Mouse (Mus musculus) C2C12 (cell line): ENCODE data around the gene Loxl3.

Source experiments
- CEBPB ChIP-seq: IDR thresholded peaks from one replicate; pipeline ENCODE4 v1.6.1; 2011; ENCODE audit warnings: low read depth, mild to moderate bottlenecking, control low read depth, moderate library complexity
- CTCF ChIP-seq: IDR thresholded peaks from one replicate; pipeline ENCODE4 v1.5.1; 2011; ENCODE audit not compliant: control insufficient read depth, insufficient read depth, insufficient read length
- FOSL1 ChIP-seq: IDR thresholded peaks from one replicate; pipeline ENCODE4 v1.8.0; 2011; ENCODE audit warnings: mild to moderate bottlenecking, low read length; ENCODE audit not compliant: poor library complexity, insufficient read depth, severe bottlenecking
- MAX ChIP-seq: IDR thresholded peaks from one replicate; pipeline ENCODE4 v1.6.1; 2011; ENCODE audit warnings: mild to moderate bottlenecking, control low read depth
- MYOD1 ChIP-seq: IDR thresholded peaks from one replicate; pipeline ENCODE4 v1.6.1; 2011; ENCODE audit warnings: low read depth; ENCODE audit not compliant: control insufficient read depth, insufficient read length
- MYOG ChIP-seq: IDR thresholded peaks from one replicate; pipeline ENCODE4 v1.6.1; 2011; ENCODE audit not compliant: control insufficient read depth, insufficient read length; ENCODE audit errors: extremely low read depth
- USF1 ChIP-seq: IDR thresholded peaks from one replicate; pipeline ENCODE4 v1.6.1; 2011; ENCODE audit warnings: low read depth, mild to moderate bottlenecking, control low read depth, moderate library complexity

DNA sequence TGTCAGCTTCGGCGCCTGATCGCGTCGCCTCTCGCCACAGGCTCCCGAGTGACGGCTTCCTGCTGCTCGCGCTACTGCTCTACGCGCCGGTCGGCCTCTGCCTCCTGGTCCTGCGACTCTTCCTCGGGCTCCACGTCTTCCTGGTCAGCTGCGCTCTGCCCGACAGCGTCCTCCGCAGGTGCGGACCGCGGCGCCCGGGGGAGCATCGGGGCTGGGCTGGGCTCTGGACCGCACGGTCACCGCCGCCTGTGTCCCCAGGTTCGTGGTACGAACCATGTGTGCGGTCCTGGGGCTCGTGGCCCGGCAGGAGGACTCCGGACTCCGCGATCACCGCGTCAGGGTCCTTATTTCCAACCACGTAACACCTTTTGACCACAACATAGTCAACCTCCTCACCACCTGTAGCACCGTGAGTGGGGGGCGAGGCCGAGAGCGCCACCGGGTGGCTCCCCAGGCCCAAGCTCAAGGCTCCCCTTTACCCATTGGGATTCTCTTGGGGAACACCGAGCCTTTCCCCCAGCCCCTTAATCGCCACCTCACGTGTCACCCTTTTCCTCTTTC lies 21.0 kb downstream of the Loxl3 start, which contains the start of gene Htra2:
- TF ChIP-seq CTCF (peak; percentile 47), MAX (no peak), MYOG (no peak), MYOD1 (no peak), USF1 (no peak), CEBPB (no peak), FOSL1 (no peak)
